Mouse (Mus musculus): ENCODE measurements around the gene Greb1. TPM values are rescaled to one million over a fixed set of nuclear protein-coding genes. Genes with fewer than 3 reads are reported as not detected.

Greb1 gene
- 1.7 and 1.9 TPM in 2 replicates for polyA plus RNA-seq (2016; fragmentation: Nextera tagmentation; extraction: Ambion mirVana)

DNA sequence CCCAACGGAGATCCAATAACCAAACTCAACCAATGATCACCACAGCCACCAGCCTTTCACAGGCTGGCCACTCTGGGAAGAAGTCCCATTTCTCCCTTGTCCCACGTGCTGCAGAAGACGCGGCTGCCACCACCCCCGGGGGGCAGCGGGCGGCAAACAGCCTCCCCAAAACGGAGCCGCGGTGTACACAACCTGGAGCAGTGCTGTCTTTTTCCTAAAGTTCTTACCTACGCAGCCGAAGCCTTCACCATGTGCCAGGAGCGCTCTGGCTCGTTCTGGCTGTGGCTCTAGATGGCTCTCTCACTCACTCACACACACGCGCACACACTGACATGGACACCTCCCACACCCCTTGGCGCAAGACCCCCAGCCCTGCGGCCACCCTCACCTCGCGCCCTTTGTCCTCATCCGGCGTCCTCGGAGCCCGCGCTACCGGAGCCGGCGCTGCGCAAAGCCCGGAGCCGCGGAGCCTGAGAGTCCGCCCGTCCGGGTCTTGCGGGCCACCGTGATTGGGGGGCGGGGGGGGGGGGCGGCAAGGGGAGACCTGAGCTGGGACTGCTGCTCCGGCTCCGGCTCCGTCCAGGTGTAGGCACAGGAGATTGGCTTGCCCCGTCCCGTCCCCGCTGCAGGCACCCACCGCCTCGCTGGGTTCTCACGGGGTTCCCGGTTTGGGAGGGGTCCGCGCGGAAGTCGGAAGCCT lies at the start of gene Greb1:
Gene Greb1 (minus strand): TSS at position 628 of the 700 bp plus-strand sequence.
- Histone ChIP-seq H3K27me3 (replicated peaks) (peaks cover 39% of the 10 kb centered on the region), H3K27ac (no peak within 1 kb of the TSS), H3K4me2 (peak within 1 kb of the TSS; percentile 70), H3K36me3 (no peaks in the 10 kb centered on the region), H3K4me1 (0 out of 2 replicates have a peak, but pooled peaks cover 5% of the 10 kb centered on the region), H3K4me3 (peak within 1 kb of the TSS; percentile 54), H3K9me3 (replicated peaks) (no peaks in the 10 kb centered on the region), H3K9ac (peak within 1 kb of the TSS; percentile 44)
- under 1% methylated on average over 52 of the region's 53 CpGs for WGBS (ENCODE audit: insufficient replicate concordance)
- peak; percentile 67 for ATAC-seq

DNA sequence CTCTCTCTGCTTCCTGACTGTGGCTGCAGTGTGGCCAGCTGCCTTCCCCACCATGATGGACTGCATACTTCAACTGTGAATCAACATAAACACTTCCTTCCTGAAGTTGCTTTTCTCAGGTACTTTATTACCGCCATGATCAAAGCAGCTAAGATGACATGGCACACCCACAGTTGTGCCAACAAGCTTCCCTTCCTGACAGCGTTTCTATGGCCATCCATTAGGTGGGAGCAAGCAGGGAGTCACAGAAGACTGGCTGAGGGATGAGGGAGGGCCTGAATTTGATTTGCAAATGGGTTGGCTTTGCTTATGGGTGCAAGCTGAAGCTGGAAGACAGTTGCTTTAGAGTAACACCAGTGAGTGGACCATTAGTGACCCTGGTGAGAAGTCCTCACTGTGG lies 49.1 kb upstream of the Greb1 start:
- 47% methylated on average over 2 of the region's 2 CpGs for WGBS (ENCODE audit: insufficient replicate concordance)

DNA sequence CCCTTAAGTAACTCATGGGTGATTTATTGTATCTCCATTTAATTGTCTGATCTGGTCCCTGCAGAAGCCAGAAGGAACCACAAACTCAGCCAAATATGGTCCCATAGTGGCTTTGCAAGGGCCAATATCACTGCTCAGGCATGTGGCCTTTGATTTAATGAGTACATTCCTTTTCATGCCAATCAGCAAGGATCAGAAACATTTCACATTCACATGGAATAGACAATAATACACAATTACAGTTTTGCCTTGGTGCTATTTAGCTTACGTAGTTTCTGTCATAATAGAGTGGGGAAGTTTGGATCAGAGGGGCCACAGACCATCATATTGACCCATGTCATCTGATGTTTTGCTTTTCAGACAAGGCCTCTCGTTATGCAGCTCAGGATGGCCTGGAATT lies 47.8 kb upstream of the Greb1 start:
- Histone ChIP-seq H3K36me3 (no peaks in the 10 kb centered on the region), H3K27ac (no peak overlapping the region), H3K27me3 (replicated peaks) (no peaks in the 10 kb centered on the region), H3K4me1 (no peaks in the 10 kb centered on the region; the same call in 1 of the 2 replicates), H3K4me2 (no peak overlapping the region), H3K9ac (no peak overlapping the region), H3K4me3 (no peak overlapping the region), H3K9me3 (replicated peaks) (no peaks in the 10 kb centered on the region)
- ATAC-seq, result no peak
- 68% methylated on average over 2 of the region's 2 CpGs for WGBS (ENCODE audit: insufficient replicate concordance)

More for the DNA sequence above, 49.1 kb upstream of the Greb1 start:
- Histone ChIP-seq H3K27me3 (replicated peaks) (no peaks in the 10 kb centered on the region; the same call in 1 of the 2 replicates), H3K9me3 (replicated peaks) (no peaks in the 10 kb centered on the region), H3K36me3 (no peaks in the 10 kb centered on the region), H3K27ac (no peak overlapping the region), H3K4me3 (no peak overlapping the region), H3K9ac (no peak overlapping the region), H3K4me2 (no peak overlapping the region), H3K4me1 (no peaks in the 10 kb centered on the region; the same call in 1 of the 2 replicates)
- ATAC-seq, result no peak

DNA sequence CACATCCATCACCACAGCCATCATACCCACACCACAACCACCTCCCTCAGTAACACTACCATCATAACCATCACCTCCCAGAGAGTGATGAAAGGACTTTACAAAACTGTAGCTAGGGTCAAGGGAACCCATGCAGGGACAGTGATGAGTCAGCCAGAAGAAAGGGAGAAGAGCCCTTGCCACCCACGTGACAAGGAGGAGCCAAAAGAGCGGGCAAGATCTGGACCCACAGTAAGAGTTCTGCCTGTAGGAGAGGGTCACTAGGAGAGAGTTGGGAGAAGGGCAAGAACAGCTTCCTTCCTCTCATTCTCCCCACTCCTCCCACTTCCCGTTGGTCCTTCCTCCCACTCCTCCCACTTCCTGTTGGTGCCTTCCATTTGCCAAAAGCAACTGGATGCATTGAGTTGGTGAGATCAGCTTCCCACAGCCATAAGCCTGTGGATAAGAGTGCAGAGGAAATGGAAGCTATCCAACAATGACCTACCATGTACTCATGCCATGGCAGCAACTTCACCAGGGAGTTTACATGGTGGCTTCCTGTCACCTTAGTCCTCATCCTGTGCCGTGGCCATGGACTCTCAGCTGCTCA lies 46.6 kb upstream of the Greb1 start:
- no peaks in the 10 kb centered on the region for H3K9me3 ChIP-seq (replicated peaks)
- no peaks in the 10 kb centered on the region; the same call in 1 of the 2 replicates for H3K4me1 ChIP-seq
- no peaks in the 10 kb centered on the region for H3K27me3 ChIP-seq (replicated peaks)
- H3K27ac ChIP-seq, result no peak overlapping the region
- no peaks in the 10 kb centered on the region for H3K36me3 ChIP-seq
- H3K4me3 ChIP-seq, result no peak overlapping the region
- H3K9ac ChIP-seq, result no peak overlapping the region
- ATAC-seq, result no peak
- WGBS (ENCODE audit: insufficient replicate concordance), result 38% methylated on average over 4 of the region's 4 CpGs
- H3K4me2 ChIP-seq, result no peak overlapping the region

DNA sequence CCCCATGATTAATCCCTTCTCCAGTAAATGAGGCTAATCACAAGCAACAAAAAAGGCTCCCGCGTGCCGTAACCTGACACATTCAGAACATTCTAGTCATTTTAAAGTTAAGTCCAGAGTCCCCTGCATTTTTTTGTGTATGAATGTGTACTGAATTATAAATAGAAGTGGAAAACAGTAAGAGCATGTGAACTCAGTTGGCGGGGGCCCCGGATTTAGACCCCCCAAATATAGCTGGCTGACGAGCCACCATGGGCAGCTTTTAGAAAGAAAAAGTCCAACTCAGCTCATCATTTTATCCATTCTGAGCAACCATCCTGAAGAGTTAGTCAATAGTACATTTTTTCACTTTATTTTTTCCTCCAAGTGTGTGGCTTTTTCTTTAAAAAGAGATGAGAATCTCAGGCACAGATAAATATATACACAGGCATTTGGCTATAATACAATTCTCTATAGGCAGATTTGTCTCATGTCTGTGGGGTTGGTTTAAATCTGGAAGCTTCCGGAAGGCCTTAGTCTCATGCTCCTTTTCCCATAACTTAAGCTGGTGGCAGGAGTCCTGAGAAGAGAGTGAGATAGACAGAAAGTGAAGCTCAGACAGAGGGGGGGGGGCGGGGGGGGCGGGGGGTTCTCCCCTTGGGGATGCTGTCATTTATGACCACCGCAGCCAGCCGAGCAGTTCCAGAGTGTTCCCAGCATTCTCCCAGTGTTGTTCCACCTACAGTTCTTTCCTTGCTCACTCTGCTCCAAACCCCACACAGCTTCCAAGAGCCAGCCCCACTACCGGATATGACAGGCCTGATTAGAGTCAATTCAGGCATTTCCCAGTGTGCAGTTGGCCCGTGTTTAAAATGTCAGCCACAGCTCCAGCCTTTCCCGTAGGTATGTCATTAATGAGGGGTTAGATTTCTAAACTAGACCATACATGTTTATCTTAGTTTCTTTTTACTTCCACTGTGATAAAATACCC lies 44.2 kb upstream of the Greb1 start:
- no peak for ATAC-seq

DNA sequence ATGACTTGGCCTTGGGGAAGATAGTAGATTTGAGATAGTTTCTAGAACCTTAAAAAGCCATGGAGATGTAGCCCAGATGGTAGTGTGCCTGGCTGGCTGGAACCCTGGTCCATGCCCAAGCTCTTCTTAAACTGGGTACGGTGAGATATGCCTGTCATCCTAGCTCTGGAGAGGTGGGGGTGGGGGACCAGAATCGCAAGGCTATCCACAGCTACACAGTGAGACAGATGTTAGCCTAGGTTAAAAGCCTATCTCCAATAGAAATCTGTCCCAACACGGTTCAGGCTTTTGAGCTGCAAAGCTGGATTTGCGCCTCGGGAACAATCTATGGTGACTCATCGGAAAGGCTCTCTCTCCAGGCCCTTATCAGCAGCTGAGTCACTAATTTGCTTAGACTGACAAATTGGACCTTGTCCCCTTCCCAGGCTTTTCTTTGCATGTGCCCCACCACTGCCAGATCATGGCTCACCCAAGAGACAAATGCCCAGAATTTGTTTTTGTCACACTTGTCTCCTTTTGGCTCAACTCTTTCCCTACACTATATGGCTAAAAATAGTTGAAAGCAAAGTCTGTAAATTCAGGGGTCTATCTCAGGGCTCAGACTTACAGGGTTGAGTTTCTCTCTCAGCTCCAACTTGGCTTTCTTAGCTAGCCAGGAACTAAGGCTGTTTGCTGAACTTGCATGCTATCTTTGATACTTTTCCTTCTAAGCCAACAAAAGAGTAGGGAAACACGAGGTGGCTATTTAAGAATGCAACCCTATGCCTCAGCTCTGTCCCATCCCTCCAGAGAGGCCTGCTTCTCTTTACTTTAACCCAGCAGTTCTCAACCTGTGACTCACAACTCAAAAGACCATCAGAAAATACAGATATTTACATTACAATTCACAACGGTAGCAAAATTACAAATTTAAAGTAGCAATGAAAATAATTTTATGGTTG lies 40.4 kb upstream of the Greb1 start:
- no peak overlapping the region for H3K9ac ChIP-seq
- 34% methylated on average over 8 of the region's 8 CpGs for WGBS (ENCODE audit: insufficient replicate concordance)
- no peaks in the 10 kb centered on the region; the same call in 1 of the 2 replicates for H3K9me3 ChIP-seq (replicated peaks)
- no peak overlapping the region for H3K4me3 ChIP-seq
- peak; percentile 47; the same call in 1 of the 2 replicates for ATAC-seq
- H3K4me1 ChIP-seq, result peaks cover 11% of the 10 kb centered on the region; the same call in 1 of the 2 replicates
- no peak overlapping the region for H3K4me2 ChIP-seq
- H3K36me3 ChIP-seq, result no peaks in the 10 kb centered on the region
- H3K27me3 ChIP-seq (replicated peaks), result no peaks in the 10 kb centered on the region
- H3K27ac ChIP-seq, result no peak overlapping the region

More for the DNA sequence above, 44.2 kb upstream of the Greb1 start:
- 64% methylated on average over 12 of the region's 14 CpGs for WGBS (ENCODE audit: insufficient replicate concordance)
- Histone ChIP-seq H3K4me1 (peaks cover 11% of the 10 kb centered on the region; the same call in 1 of the 2 replicates), H3K9me3 (replicated peaks) (no peaks in the 10 kb centered on the region), H3K36me3 (no peaks in the 10 kb centered on the region), H3K27me3 (replicated peaks) (no peaks in the 10 kb centered on the region), H3K4me3 (no peak overlapping the region), H3K4me2 (no peak overlapping the region), H3K27ac (no peak overlapping the region), H3K9ac (no peak overlapping the region)

DNA sequence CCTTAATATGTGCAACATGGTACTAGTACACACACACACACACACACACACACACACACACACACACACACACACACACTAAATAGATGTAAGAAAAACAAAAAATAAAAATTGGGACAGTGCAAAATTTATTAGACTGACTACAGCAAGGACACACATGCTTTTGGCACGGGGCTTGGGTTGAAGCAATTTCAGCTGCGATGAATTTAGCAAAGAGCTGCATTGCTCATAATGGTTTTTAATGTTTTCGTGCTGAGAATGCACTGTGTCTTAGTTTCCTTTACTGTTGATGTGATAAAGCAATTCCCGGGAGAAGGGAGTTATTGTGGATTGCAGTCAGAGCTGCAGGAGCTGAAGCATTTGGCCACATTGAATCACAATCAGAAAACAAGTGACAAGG lies 37.1 kb upstream of the Greb1 start:
- Histone ChIP-seq H3K4me1 (peaks cover 11% of the 10 kb centered on the region; the same call in 1 of the 2 replicates), H3K27ac (no peak overlapping the region), H3K36me3 (no peaks in the 10 kb centered on the region), H3K27me3 (replicated peaks) (no peaks in the 10 kb centered on the region), H3K4me2 (no peak overlapping the region), H3K9ac (no peak overlapping the region), H3K4me3 (no peak overlapping the region), H3K9me3 (replicated peaks) (no peaks in the 10 kb centered on the region; the same call in 1 of the 2 replicates)
- ATAC-seq, result no peak
- WGBS (ENCODE audit: insufficient replicate concordance), result 77% methylated on average over 4 of the region's 4 CpGs

DNA sequence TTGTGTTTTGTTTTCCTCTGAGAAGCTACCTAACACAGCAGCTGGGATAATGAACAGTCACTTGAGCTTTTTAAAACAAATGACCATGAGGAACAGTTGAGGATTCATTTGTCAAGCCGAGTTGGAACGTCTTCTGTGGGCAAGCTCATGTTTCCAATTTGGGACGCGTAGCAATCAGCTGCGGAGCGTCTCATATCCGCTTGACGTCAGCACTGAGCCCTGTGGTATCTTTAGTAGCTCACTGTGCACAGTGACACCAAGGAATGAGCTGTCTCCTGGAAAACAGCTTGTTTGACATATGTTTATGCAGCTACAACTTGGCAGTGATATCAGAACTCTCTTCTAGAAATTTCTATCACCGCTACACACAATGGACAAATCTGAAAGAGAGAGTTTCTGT lies 35.5 kb upstream of the Greb1 start:
- WGBS (ENCODE audit: insufficient replicate concordance), result 56% methylated on average over 9 of the region's 9 CpGs
- Histone ChIP-seq H3K4me2 (no peak overlapping the region), H3K9ac (no peak overlapping the region), H3K27ac (no peak overlapping the region), H3K9me3 (replicated peaks) (no peaks in the 10 kb centered on the region; the same call in 1 of the 2 replicates), H3K4me1 (peaks cover 4% of the 10 kb centered on the region; the same call in 1 of the 2 replicates), H3K4me3 (no peak overlapping the region), H3K36me3 (no peaks in the 10 kb centered on the region), H3K27me3 (replicated peaks) (no peaks in the 10 kb centered on the region)
- no peak for ATAC-seq

DNA sequence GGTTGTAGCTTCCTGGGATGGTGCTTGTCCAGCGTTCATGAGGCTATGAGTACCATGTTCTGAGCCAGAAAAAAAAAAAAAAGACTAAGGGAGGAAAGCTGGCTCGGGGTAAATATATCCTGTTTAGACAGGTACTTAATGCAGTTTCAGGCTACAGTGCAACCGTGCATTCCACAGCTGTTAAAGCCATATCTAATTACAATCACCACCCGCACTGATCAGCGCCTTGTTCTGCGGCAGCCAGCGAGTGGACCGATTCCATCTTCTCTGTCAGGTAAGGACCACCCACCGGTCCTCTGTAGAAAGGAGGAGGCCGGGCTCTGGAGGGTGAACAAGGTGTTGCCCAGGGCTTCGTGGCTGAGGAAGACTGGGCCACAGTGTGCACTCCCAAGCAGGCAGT lies 34.0 kb upstream of the Greb1 start:
- H3K27me3 ChIP-seq (replicated peaks), result no peaks in the 10 kb centered on the region
- H3K4me3 ChIP-seq, result no peak overlapping the region
- no peak overlapping the region for H3K4me2 ChIP-seq
- H3K36me3 ChIP-seq, result peaks cover under 1% of the 10 kb centered on the region; the same call in 1 of the 2 replicates
- no peak overlapping the region for H3K9ac ChIP-seq
- 65% methylated on average over 11 of the region's 11 CpGs for WGBS (ENCODE audit: insufficient replicate concordance)
- H3K27ac ChIP-seq, result no peak overlapping the region
- no peaks in the 10 kb centered on the region; the same call in 1 of the 2 replicates for H3K9me3 ChIP-seq (replicated peaks)
- H3K4me1 ChIP-seq, result no peaks in the 10 kb centered on the region
- ATAC-seq, result no peak

DNA sequence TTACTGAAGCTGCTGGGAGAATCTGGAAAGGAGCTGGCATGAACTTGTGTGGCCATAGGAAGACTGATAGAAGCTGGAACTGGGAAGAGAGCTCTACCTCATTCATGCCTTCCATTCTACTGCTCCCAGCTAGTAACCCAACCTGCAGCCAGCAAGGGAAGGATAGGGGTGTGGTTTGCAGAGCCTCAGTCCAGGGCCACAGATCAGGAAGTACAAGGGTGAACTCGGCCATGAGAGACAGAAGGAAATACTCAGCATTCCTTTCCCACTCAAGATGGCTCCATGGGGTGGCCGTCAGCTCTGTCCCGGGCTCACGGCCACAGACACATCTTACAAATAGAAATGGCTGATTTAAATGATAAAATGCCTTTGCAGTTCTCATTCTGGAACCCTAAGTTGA lies 30.4 kb upstream of the Greb1 start:
- WGBS (ENCODE audit: insufficient replicate concordance), result 48% methylated on average over 4 of the region's 4 CpGs
- H3K4me1 ChIP-seq, result no peaks in the 10 kb centered on the region

DNA sequence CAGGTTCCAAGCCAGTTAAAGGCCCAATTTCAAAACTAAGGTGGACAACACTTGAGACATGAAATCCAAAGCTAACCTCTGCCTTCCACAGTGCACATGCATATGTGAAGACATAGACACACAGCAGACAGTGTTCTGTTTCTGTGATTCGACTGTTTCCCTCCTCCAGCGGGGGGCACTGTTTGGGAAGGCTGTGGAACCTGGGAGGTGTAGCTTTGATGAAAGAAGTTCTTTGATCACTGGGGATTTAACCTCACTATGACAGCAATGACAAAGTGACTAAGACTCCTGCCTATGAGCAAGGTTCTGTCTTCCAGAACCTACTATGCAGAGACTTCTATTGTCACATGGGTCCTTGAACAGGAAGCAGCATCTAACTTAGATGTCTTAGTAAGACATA lies 29.1 kb upstream of the Greb1 start:
- ATAC-seq, result no peak
- Histone ChIP-seq H3K36me3 (peaks cover 35% of the 10 kb centered on the region), H3K9ac (no peak overlapping the region), H3K4me1 (no peaks in the 10 kb centered on the region), H3K4me2 (no peak overlapping the region), H3K27ac (no peak overlapping the region), H3K4me3 (no peak overlapping the region), H3K9me3 (replicated peaks) (no peaks in the 10 kb centered on the region), H3K27me3 (replicated peaks) (no peaks in the 10 kb centered on the region)
- WGBS (ENCODE audit: insufficient replicate concordance), result 64% methylated on average over 2 of the region's 2 CpGs

More for the DNA sequence above, 30.4 kb upstream of the Greb1 start:
- H3K27me3 ChIP-seq (replicated peaks), result no peaks in the 10 kb centered on the region
- H3K36me3 ChIP-seq, result peaks cover 22% of the 10 kb centered on the region
- no peak for ATAC-seq
- H3K9ac ChIP-seq, result no peak overlapping the region
- no peak overlapping the region for H3K4me3 ChIP-seq
- H3K27ac ChIP-seq, result no peak overlapping the region
- H3K9me3 ChIP-seq (replicated peaks), result no peaks in the 10 kb centered on the region
- H3K4me2 ChIP-seq, result no peak overlapping the region
